Mouse (Mus musculus): Measurements from ENCODE around the gene 4930402H24Rik. TPM values are rescaled to one million over a fixed set of nuclear protein-coding genes. Genes with fewer than 3 reads are reported as not detected.

Gene 4930402H24Rik
- polyA plus RNA-seq, 1 experiment from 2014 or later, result 32.2 TPM

DNA sequence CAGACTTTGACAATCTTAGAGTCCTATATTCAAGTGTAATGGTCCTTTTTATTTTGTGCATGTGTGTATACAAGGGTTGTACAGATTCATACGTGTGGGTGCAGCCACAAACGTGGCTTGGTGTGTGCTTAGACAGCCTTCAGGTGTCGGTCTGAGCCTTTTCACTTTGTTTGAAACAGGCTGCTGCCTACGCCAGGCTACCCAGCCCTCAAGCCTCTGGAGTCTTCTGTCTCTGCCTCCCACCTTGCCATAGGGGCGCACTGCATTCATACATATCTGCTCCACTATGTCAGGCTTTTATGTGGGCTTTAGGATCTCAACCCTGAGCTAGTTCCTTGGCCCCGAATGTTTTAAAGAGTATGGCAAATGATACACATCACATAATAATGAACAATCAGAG lies 116.6 kb downstream of the 4930402H24Rik start:
- no peak overlapping the region for H3K27ac ChIP-seq (replicated peaks)
- 89% methylated on average over 6 of the region's 6 CpGs for WGBS
- no peak for DNase-seq (ENCODE audit: low spot score)
- no peaks in the 10 kb centered on the region for H3K4me1 ChIP-seq
- no peaks in the 10 kb centered on the region for H3K27me3 ChIP-seq (replicated peaks; ENCODE audit: low read depth, poor library complexity, severe bottlenecking)
- peaks cover 63% of the 10 kb centered on the region for H3K36me3 ChIP-seq (replicated peaks)
- no peaks in the 10 kb centered on the region for H3K9me3 ChIP-seq
- no peak overlapping the region for H3K4me3 ChIP-seq

DNA sequence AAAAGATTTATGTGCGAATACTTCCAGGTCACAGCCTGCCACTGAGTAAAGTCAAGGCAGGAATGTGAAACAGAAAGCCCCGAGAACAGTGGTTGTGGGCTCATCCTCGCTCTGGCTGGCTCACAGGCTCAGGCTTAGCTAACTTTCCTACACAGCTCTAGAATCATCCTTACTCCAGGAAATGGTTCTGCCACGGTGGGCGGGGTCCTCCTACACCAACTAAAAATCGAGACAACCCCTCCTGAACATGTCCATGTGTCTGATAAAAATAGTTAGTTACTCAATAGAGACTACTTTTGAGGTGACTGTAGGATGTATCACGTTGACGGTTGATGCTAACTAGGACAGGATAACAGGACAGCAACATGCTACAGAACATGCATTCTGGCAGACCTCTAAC lies 117.2 kb downstream of the 4930402H24Rik start:
- no peak for DNase-seq (ENCODE audit: low spot score)
- no peak overlapping the region for H3K4me3 ChIP-seq
- no peaks in the 10 kb centered on the region for H3K9me3 ChIP-seq
- H3K27me3 ChIP-seq (replicated peaks; ENCODE audit: low read depth, poor library complexity, severe bottlenecking), result no peaks in the 10 kb centered on the region
- H3K27ac ChIP-seq (replicated peaks), result no peak overlapping the region
- no peaks in the 10 kb centered on the region for H3K4me1 ChIP-seq
- 89% methylated on average over 8 of the region's 8 CpGs for WGBS
- peaks cover 65% of the 10 kb centered on the region for H3K36me3 ChIP-seq (replicated peaks)

DNA sequence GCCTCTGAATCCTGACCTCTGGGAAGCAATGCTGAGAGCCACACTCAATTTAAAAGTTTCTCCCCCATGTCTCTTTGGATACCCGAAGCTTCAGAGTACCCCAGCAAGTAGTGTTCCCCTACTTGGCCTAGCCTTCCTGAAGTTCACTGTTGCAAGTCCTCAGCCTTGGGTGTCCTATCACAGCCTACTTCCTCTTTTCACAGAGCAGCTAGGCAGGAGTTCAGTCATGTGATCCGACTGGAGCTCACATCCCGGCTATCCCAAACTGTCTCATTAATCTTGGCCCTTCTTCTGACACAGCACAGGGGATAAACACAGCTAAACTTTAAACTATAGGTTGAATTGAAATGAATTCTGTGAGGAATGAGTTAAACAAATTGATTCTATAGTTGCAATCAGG lies 121.3 kb downstream of the 4930402H24Rik start:
- WGBS, result 84% methylated on average over 3 of the region's 3 CpGs
- Histone ChIP-seq H3K36me3 (replicated peaks) (peaks cover 62% of the 10 kb centered on the region), H3K4me3 (no peak overlapping the region), H3K27me3 (replicated peaks; ENCODE audit: low read depth, poor library complexity, severe bottlenecking) (no peaks in the 10 kb centered on the region), H3K27ac (replicated peaks) (no peak overlapping the region), H3K4me1 (no peaks in the 10 kb centered on the region), H3K9me3 (no peaks in the 10 kb centered on the region)
- no peak for DNase-seq (ENCODE audit: low spot score)

- no peaks in the 10 kb centered on the region for H3K4me1 ChIP-seq
- no peak overlapping the region for H3K4me3 ChIP-seq
- WGBS, result 76% methylated on average over 2 of the region's 2 CpGs
- no peaks in the 10 kb centered on the region for H3K9me3 ChIP-seq
- H3K27me3 ChIP-seq (replicated peaks; ENCODE audit: low read depth, poor library complexity, severe bottlenecking), result no peaks in the 10 kb centered on the region
- peaks cover 73% of the 10 kb centered on the region for H3K36me3 ChIP-seq (replicated peaks)
- no peak overlapping the region for H3K27ac ChIP-seq (replicated peaks)
- DNase-seq (ENCODE audit: low spot score), result no peak
Observed at GRCm38 (mm10) chr2:130780615-130781303, 125.4 kb downstream of the 4930402H24Rik start.

DNA sequence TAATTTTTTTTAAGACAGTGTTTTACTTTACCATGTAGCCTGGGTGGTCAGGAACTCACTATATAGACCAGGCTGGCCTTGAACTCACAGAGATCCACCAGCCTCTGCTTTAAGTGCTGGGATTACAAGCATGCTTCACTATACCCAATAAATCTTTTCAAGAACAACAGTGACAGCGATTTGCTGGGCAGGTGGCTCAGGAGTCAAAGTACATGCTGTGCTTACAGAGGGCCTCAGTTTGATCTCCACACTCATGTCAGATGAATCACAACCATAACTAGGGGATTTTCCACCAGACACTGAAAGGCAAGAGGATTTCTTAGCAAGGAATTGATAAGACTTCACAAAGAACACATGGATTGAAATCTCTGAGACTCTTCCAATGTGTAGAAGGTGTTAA lies 126.3 kb downstream of the 4930402H24Rik start:
- no peak overlapping the region for H3K27ac ChIP-seq (replicated peaks)
- H3K9me3 ChIP-seq, result no peaks in the 10 kb centered on the region
- no peaks in the 10 kb centered on the region for H3K27me3 ChIP-seq (replicated peaks; ENCODE audit: low read depth, poor library complexity, severe bottlenecking)
- H3K4me1 ChIP-seq, result no peaks in the 10 kb centered on the region
- peaks cover 75% of the 10 kb centered on the region for H3K36me3 ChIP-seq (replicated peaks)
- H3K4me3 ChIP-seq, result no peak overlapping the region
- no peak for DNase-seq (ENCODE audit: low spot score)
- WGBS, result 73% methylated on average over 1 of the region's 1 CpGs

DNA sequence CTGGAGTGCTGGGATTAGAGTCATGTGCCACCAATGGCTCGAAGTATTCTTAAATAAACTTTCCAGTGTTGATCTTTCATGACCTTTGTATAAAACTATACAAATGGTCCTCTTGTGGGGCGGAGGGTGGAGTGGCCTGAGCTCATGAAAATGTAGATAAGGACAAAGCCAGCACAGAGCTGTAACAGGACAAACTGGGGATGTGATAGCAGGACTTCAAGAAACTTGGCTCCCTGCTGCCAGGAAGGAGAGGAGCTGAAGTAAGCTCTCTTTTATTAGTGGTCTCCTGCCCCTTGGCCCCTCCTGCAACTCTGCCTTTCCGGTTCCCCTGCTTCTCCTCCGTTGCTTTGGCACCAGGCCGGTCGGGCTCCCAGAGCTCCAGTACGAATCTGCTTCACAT lies 129.6 kb downstream of the 4930402H24Rik start:
- 81% methylated on average over 7 of the region's 7 CpGs for WGBS
- no peak overlapping the region for H3K4me3 ChIP-seq
- no peaks in the 10 kb centered on the region for H3K9me3 ChIP-seq
- peaks cover 71% of the 10 kb centered on the region for H3K36me3 ChIP-seq (replicated peaks)
- H3K27ac ChIP-seq (replicated peaks), result no peak overlapping the region
- H3K4me1 ChIP-seq, result no peaks in the 10 kb centered on the region
- H3K27me3 ChIP-seq (replicated peaks; ENCODE audit: low read depth, poor library complexity, severe bottlenecking), result no peaks in the 10 kb centered on the region
- DNase-seq (ENCODE audit: low spot score), result no peak

GRCm38 (mm10) chr2:130767483-130767882 lies 138.7 kb downstream of the 4930402H24Rik start:
- no peaks in the 10 kb centered on the region for H3K27me3 ChIP-seq (replicated peaks; ENCODE audit: low read depth, poor library complexity, severe bottlenecking)
- H3K36me3 ChIP-seq (replicated peaks), result peaks cover 72% of the 10 kb centered on the region
- H3K4me1 ChIP-seq, result no peaks in the 10 kb centered on the region
- H3K4me3 ChIP-seq, result no peak overlapping the region
- no peaks in the 10 kb centered on the region for H3K9me3 ChIP-seq
- no peak overlapping the region for H3K27ac ChIP-seq (replicated peaks)
- WGBS, result 64% methylated on average over 2 of the region's 2 CpGs
- peak; percentile 18 for DNase-seq (ENCODE audit: low spot score)

DNA sequence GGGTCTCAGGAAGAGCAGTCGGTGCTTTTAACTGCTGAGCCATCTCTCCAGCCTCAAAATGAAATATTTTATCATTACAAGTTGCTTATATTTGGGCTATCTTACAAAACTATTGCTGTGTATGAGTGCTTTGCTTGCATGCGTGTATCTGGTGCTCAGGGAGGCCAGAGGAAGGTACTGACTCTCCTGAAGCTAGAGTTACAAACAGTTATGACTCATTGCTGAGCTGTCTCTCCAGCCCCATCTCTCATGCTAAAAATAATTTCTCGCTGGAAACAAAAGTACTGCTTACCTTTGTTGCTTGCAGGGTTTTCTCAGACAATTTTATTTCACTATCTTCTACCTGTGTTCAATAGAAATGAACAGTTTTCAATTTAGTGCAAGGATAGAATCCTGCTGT lies 140.8 kb downstream of the 4930402H24Rik start:
- H3K4me3 ChIP-seq, result no peak overlapping the region
- H3K4me1 ChIP-seq, result no peaks in the 10 kb centered on the region
- peaks cover 75% of the 10 kb centered on the region for H3K36me3 ChIP-seq (replicated peaks)
- no peaks in the 10 kb centered on the region for H3K27me3 ChIP-seq (replicated peaks; ENCODE audit: low read depth, poor library complexity, severe bottlenecking)
- WGBS, result 87% methylated on average over 3 of the region's 3 CpGs
- H3K9me3 ChIP-seq, result no peaks in the 10 kb centered on the region
- DNase-seq (ENCODE audit: low spot score), result no peak
- no peak overlapping the region for H3K27ac ChIP-seq (replicated peaks)

DNA sequence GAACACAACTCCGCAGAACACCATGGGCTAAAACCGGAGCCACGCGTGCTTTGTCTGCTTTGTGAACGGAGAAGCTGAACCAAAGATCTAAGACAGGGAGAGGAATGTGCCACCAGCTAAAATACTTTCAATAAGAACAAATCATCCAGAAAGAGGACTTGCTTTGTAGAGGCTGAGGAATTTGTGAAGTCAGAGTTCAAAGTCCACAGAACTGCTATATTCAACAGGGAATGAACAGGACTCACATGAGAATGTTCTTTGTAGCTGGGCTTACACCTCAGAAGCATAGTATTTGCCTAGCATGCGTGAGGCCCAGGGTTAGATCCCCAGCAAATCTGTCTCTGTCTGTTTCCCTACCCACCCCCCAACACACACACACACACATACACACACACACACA lies 145.3 kb downstream of the 4930402H24Rik start:
- Histone ChIP-seq H3K27ac (replicated peaks) (no peak overlapping the region), H3K9me3 (no peaks in the 10 kb centered on the region), H3K4me3 (no peak overlapping the region), H3K4me1 (no peaks in the 10 kb centered on the region), H3K36me3 (replicated peaks) (peaks cover 56% of the 10 kb centered on the region), H3K27me3 (replicated peaks; ENCODE audit: low read depth, poor library complexity, severe bottlenecking) (no peaks in the 10 kb centered on the region)
- DNase-seq (ENCODE audit: low spot score), result no peak
- 79% methylated on average over 6 of the region's 6 CpGs for WGBS

- Histone ChIP-seq H3K4me1 (no peaks in the 10 kb centered on the region), H3K9me3 (no peaks in the 10 kb centered on the region), H3K27ac (replicated peaks) (no peak overlapping the region), H3K27me3 (replicated peaks; ENCODE audit: low read depth, poor library complexity, severe bottlenecking) (no peaks in the 10 kb centered on the region), H3K36me3 (replicated peaks) (peaks cover 14% of the 10 kb centered on the region), H3K4me3 (no peak overlapping the region)
- no peak for DNase-seq (ENCODE audit: low spot score)
- 59% methylated on average over 7 of the region's 7 CpGs for WGBS
Observed at GRCm38 (mm10) chr2:130755061-130755607, 151.1 kb downstream of the 4930402H24Rik start.

DNA sequence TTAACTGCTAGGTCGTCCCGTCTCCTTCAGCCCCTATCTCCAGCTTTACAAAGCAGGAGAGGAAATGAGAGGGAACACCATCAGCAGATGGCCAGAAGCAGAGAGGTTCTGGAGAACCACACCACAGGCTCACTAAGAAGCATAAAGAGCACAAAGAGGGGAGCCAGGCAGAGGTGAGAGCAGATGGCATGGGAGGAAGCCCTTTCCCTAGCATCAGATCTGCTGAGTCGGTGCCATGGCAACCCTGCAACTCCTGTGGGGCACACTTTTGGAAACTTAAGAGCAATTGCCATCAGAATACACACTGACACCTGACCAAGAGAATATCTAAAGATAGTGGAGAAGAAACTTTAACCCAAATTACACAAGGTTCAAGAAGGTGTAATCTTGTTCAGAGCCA lies 151.6 kb downstream of the 4930402H24Rik start:
- Histone ChIP-seq H3K4me3 (no peak overlapping the region), H3K9me3 (no peaks in the 10 kb centered on the region), H3K36me3 (replicated peaks) (peaks cover 14% of the 10 kb centered on the region), H3K27ac (replicated peaks) (no peak overlapping the region), H3K4me1 (no peaks in the 10 kb centered on the region), H3K27me3 (replicated peaks; ENCODE audit: low read depth, poor library complexity, severe bottlenecking) (no peaks in the 10 kb centered on the region)
- no peak for DNase-seq (ENCODE audit: low spot score)
- 89% methylated on average over 3 of the region's 3 CpGs for WGBS

DNA sequence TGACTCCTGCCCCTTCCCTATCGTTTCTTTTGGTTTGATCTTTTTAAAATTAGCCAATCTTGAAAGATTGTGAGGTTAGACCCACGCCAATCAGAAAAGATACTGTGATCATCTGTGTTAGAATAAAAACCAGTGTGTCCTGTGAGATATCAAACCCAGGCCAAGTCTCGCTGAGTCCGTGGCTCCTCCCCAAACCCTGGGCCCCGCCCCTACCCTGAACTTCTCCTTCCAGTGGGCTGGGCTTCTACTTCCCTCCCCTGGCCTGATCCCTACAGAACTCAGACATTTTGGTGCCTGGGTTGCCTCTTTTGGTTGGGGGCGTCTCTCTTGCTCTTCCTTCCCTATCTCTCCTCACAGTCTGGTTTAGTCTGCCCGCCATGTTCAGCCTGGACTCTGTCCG lies 155.8 kb downstream of the 4930402H24Rik start:
- no peak overlapping the region for H3K4me3 ChIP-seq
- H3K4me1 ChIP-seq, result no peaks in the 10 kb centered on the region
- H3K9me3 ChIP-seq, result 0 out of 2 replicates have a peak, but pooled peaks cover 2% of the 10 kb centered on the region
- no peak overlapping the region for H3K27ac ChIP-seq (replicated peaks)
- no peaks in the 10 kb centered on the region for H3K27me3 ChIP-seq (replicated peaks; ENCODE audit: low read depth, poor library complexity, severe bottlenecking)
- DNase-seq (ENCODE audit: low spot score), result no peak
- peaks cover 36% of the 10 kb centered on the region for H3K36me3 ChIP-seq (replicated peaks)
- 45% methylated on average over 8 of the region's 8 CpGs for whole genome bisulfite sequencing

DNA sequence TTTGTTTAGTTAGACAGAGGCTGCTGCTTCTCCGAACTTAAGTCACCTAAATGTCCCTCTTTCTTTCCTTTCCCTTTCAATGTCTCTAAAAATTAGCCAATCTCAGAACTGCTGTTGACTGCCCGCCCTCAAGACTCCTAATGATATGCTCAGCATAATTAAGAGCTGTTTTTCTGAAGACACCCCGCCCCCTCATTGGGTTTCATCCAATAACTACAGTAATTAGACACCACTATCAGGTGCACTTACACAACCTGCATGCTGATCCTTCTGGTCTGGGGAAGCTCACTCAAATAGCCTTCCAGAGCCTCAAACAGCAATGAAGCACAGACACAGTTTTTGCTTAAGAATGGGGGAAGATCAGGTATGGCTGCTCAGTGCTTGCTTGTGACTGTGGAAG lies 156.5 kb downstream of the 4930402H24Rik start:
- no peak for DNase-seq (ENCODE audit: low spot score)
- Histone ChIP-seq H3K4me3 (no peak overlapping the region), H3K36me3 (replicated peaks) (peaks cover 43% of the 10 kb centered on the region), H3K4me1 (no peaks in the 10 kb centered on the region), H3K27me3 (replicated peaks; ENCODE audit: low read depth, poor library complexity, severe bottlenecking) (no peaks in the 10 kb centered on the region), H3K27ac (replicated peaks) (no peak overlapping the region), H3K9me3 (peaks cover 3% of the 10 kb centered on the region; the same call in 1 of the 2 replicates)
- WGBS, result 78% methylated on average over 3 of the region's 3 CpGs

Measured in embryonic facial prominence, embryonic 10.5 days (tissue).